In genomic region chr1:154255971-154256370, GRCm38 (mm10) we compare ENCODE assay signal across 27 mouse cellular contexts. TPM values are rescaled to one million over a fixed set of nuclear protein-coding genes. Genes with fewer than 3 reads are reported as not detected.
DNase-seq lines count a peak whose midpoint lies in the region; ATAC-seq and TF ChIP-seq lines count a peak whose summit lies in the region.
"Had no signal": no experiment of that assay in that cellular context is flagged by ENCODE, and none has a peak within 500 bp of the region (broad histone marks: within the 10 kb centered on the region; RNA-seq: fewer than 3 reads in every experiment).

No protein-coding gene starts in this region.

- no peak for TF ChIP-seq CTCF in left cerebral cortex, adult 2 months (IDR thresholded peaks at IDR 0.05)

- ATAC-seq in frontal cortex, adult (ENCODE audit: low TSS enrichment) = peak; percentile 50; the same call in 1 of the 2 replicates
- no peak for ATAC-seq in heart, embryonic 11.5 days (replicated peaks; ENCODE audit: insufficient number of reproducible peaks, low FRiP score, low TSS enrichment)
- ATAC-seq: activated CD4-positive, CD25-positive, alpha-beta regulatory T cell, adult 4 months; forebrain, embryonic 14.5 days; forebrain, embryonic 16.5 days had no signal

- intact Hi-C loops in left cerebral cortex, adult 2 months (cut with DNase I) = loop anchor here (2.0 to 5.0 kb wide), 2 partner anchors 65 to 109 kb away; no protein-coding TSS in a partner anchor
- intact Hi-C loops in left cerebral cortex, postnatal 4 days (cut with DNase I) = no loop called here

- H3K9me3 ChIP-seq in heart, embryonic 11.5 days (replicated peaks; ENCODE audit: control insufficient read depth, low read length) = no peaks in the 10 kb centered on the region
- H3K9me3 ChIP-seq: embryonic facial prominence, embryonic 12.5 days; embryonic facial prominence, embryonic 15.5 days; forebrain, embryonic 10.5 days; forebrain, embryonic 12.5 days had no signal

- WGBS in heart, embryonic 11.5 days (ENCODE audit: insufficient replicate concordance) = 65% methylated on average over 1 of the region's 1 CpGs

- no peaks in the 10 kb centered on the region for H3K27me3 ChIP-seq in heart, embryonic 11.5 days (ENCODE audit: control insufficient read depth, insufficient read depth, low read length)
- H3K27me3 ChIP-seq: embryonic facial prominence, embryonic 12.5 days; embryonic facial prominence, embryonic 15.5 days; forebrain, embryonic 12.5 days had no signal

- H3K36me3 ChIP-seq in heart, embryonic 11.5 days (ENCODE audit: control insufficient read depth, insufficient read depth, low read length) = no peaks in the 10 kb centered on the region
- H3K36me3 ChIP-seq: embryonic facial prominence, embryonic 12.5 days; embryonic facial prominence, embryonic 15.5 days; forebrain, embryonic 10.5 days; forebrain, embryonic 12.5 days had no signal

- DNase-seq in frontal cortex, postnatal 14 days (ENCODE audit: low spot score in 2 of 2) = no peak
- no peak for DNase-seq in left cerebral cortex, adult 2 months (ENCODE audit: extremely low spot score in 1 of 2, low spot score in 2 of 2)
- DNase-seq in left cerebral cortex, postnatal 4 days = no peak
- peak; percentile 41 for DNase-seq in brain, adult 2 months (ENCODE audit: low read depth, low spot score)
- peak; percentile 55 for DNase-seq in telencephalon, adult 2 months (ENCODE audit: low read depth, low spot score)
- no peak for DNase-seq in gastrocnemius, postnatal 10 days
- DNase-seq: adrenal gland, adult 8-10 months; adrenal gland, postnatal 14 days; adrenal gland, postnatal 36 days; cerebellum, adult 11 months; cerebellum, adult 18-20 months; cerebellum, adult 8-10 months; cerebellum, adult 9-11 months; embryo, embryonic 11 days had no signal

- no peak overlapping the region for H3K9ac ChIP-seq in heart, embryonic 11.5 days (ENCODE audit: low read depth, low read length)
- H3K9ac ChIP-seq: embryonic facial prominence, embryonic 12.5 days; embryonic facial prominence, embryonic 15.5 days; forebrain, embryonic 12.5 days had no signal

- H3K4me3 ChIP-seq in left cerebral cortex, adult 2 months = no peak overlapping the region
- H3K4me3 ChIP-seq in heart, embryonic 11.5 days (ENCODE audit: low read depth, low read length) = no peak overlapping the region
- H3K4me3 ChIP-seq: embryonic facial prominence, embryonic 12.5 days; embryonic facial prominence, embryonic 15.5 days; erythroblast, embryonic 14.5 days; forebrain, embryonic 10.5 days; forebrain, embryonic 12.5 days had no signal

- H3K27ac ChIP-seq in left cerebral cortex, adult 2 months = peak overlapping the region; percentile 84
- no peak overlapping the region for H3K27ac ChIP-seq in heart, embryonic 11.5 days (ENCODE audit: low read depth, low read length)
- H3K27ac ChIP-seq: embryonic facial prominence, embryonic 12.5 days; embryonic facial prominence, embryonic 15.5 days; forebrain, embryonic 10.5 days; forebrain, embryonic 12.5 days had no signal

- H3K4me2 ChIP-seq in heart, embryonic 11.5 days = no peak overlapping the region
- H3K4me2 ChIP-seq: embryonic facial prominence, embryonic 12.5 days; embryonic facial prominence, embryonic 15.5 days; forebrain, embryonic 12.5 days had no signal

- H3K4me1 ChIP-seq in heart, embryonic 11.5 days (ENCODE audit: control insufficient read depth, insufficient read depth, low read length) = no peaks in the 10 kb centered on the region
- H3K4me1 ChIP-seq: embryonic facial prominence, embryonic 12.5 days; forebrain, embryonic 10.5 days; forebrain, embryonic 12.5 days had no signal

RNA-seq across cellular contexts. Expression of gene Zfp648, which starts 55.0 kb away (rescaled TPM):
- under 1 TPM; 0.95 to 0.96 TPM for total RNA-seq in left cerebral cortex, adult 2 months (2021)
- total RNA-seq in left cerebral cortex, postnatal 4 days (2021) = under 1 TPM; 0.32 to 0.36 TPM
- total RNA-seq in gastrocnemius, postnatal 10 days (2021) = not detected
- not detected in 2 replicates for polyA plus RNA-seq in heart, embryonic 11.5 days (2014; fragmentation: Nextera tagmentation; extraction: Ambion mirVana)
- total RNA-seq: ES-E14, MEL had no signal
- polyA plus RNA-seq: activated CD4-positive, CD25-positive, alpha-beta regulatory T cell, adult 4 months; C2C12; erythroblast, embryonic 14.5 days; forebrain, embryonic 12.5 days had no signal

Comparison
In these comparisons a context has a peak if more than half of its experiments do, and no peak if none do; other contexts are left out.
1. DNase-seq: peak in brain, adult 2 months (single experiment) and telencephalon, adult 2 months (single experiment); none in frontal cortex, postnatal 14 days (0 of 2), left cerebral cortex, adult 2 months (0 of 2), left cerebral cortex, postnatal 4 days (single experiment) and gastrocnemius, postnatal 10 days (single experiment).